Mouse (Mus musculus): Measurements from ENCODE around the gene Sp100.

Gene Sp100

GRCm38 (mm10) chr1:85744539-85744938 lies 94.8 kb downstream of the Sp100 start:
- intact Hi-C loops (cut with DNase I), result no loop called here

DNA sequence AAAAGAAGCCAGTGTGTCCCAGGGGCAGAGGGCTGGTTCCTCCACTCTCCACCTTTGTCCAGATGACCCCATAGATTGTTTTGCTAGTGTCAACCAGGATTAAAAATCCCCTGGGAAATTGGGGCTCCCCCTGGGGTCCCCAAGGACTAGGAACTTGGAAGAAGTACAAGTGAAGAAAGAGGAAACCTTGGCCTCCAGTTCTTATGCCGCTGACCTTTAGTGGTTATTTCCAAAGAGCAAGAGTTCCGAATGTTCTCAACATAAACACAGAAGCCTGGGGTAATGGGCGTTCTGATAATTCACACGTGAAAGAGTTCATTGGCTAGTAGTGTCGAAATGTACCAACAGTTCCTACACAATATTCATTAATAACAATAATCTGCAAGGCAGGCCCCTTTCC lies 96.7 kb downstream of the Sp100 start:
- intact Hi-C loops (cut with DNase I), result no loop called here

GRCm38 (mm10) chr1:85749829-85750228 lies 100.0 kb downstream of the Sp100 start:
- intact Hi-C loops (cut with DNase I), result no loop called here

GRCm38 (mm10) chr1:85750650-85751049 lies 100.9 kb downstream of the Sp100 start:
- intact Hi-C loops (cut with DNase I), result no loop called here

- intact Hi-C loops (cut with DNase I), result no loop called here
These were observed 101.7 kb downstream of the Sp100 start for GRCm38 (mm10) chr1:85751494-85751893.

GRCm38 (mm10) chr1:85751932-85752680 lies 102.3 kb downstream of the Sp100 start:
- intact Hi-C loops (cut with DNase I), result no loop called here

DNA sequence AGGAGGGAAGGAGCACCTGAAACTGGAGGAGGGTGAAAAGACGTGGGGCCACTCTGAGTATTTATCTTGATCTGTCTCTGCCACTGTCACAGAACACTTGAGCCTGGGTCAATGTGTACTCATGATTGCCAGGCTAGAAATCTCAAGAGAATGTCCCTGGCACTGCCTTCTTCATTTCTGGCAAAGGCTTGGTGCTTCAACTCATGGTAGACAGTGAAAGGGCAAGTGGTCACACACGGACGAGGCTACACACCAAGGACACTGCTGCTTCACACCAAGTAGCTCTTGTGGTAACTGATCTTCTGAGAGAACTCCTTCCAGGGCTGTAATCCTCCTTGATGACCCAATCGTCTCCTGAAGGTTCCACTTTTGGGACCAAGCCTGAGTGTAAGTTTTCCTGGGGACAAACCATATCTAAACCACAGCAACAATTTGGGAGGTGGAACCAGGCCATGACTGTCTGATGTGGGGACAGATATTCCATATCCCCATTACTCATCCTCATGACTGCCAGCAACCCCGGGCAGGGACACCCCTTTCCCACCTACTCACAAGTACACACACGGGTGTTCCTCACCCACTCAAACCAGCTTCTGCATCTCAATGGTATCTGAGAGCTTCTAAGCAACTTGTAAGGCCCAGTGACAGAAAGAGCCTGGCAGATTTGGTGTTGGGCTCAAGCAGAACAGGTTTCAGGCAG lies 107.9 kb downstream of the Sp100 start:
- intact Hi-C loops (cut with DNase I), result no loop called here

DNA sequence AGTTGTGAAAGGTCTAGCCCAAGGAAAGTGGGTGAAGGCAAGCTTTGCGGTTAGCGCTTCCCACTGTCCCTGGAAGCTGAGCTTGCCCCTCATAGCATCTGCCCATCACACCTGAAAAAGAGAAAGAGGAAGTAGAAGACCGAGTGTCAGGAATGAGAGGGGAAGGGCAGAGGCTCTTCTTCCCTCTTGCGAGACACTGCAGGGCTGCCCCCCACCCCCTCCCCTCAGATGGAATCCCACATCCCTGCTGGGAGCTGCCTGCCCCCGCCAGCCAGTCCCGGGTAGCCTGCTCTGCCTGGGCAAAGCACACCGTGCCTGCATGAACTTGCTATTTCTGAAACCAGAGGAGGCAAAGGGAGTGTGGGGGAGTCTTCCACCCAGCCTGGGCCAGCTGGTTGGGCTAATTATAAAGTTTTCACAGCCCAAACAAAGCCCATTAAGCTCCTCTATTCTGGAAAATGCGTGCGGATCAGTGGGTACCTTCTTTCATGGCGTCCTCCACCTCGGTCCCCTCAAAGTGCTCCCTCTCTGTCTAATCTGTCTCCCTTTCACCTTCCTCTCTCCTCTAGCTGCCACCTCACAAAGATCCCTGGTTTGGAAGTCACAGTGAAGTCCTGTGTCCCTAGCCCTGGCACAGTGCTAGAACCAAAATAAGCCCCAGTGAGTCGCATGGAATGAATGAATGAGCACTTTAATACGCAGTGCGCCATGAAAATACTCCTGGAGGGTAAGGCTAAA lies 108.6 kb downstream of the Sp100 start:
- intact Hi-C loops (cut with DNase I), result no loop called here

DNA sequence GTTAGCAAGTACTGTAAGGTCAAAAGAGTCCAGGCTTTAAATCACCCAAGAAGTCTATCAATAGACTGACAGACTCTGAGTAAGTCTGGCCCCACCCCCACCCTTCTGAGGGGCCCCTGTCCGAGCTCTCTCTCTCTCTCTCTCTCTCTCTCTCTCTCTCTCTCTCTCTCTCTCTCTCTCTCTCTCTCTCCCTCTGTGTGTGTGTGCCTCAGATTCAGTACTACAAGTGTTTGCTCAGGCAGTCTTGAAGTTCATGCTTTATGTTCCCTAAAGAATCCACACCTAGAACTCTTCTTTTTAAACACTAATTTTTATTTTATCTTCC lies 109.1 kb downstream of the Sp100 start:
- intact Hi-C loops (cut with DNase I), result no loop called here

Small RNA genes lying within 50 kb of the gene (microRNA-seq; reads per million reads assigned to microRNA genes)
- 0 to 0.11 reads per million in 2 experiments for gene Mir8096

Measured in adrenal gland (tissue).